Mouse (Mus musculus) heart, adult 18-20 months (tissue): ENCODE measurements around the gene Tnrc18. TPM values are rescaled to one million over a fixed set of nuclear protein-coding genes. Genes with fewer than 3 reads are reported as not detected.
"Not testable (repeated sequence)": the region's sequence is repeated elsewhere in the genome, so short reads cannot be mapped to it uniquely, and the experiment has no call there.

ENCODE experiments used
- DNase-seq, 2 experiments: peaks; one replicate each; pipeline ENCODE4 v3.0.0; 2021 to 2022; ENCODE audit warnings: mixed read lengths in 1 of 2
- long read RNA-seq, 2 experiments: library from polyadenylated mRNA; stranded (forward); transcript quantifications; one replicate each; pipeline ENCODE4 v2.0.0; 2021
- total RNA-seq, 2 experiments: library from RNA; stranded (reverse); gene quantifications; 2 replicates each; pipeline ENCODE4 v1.2.3; 2021

Tnrc18 gene
- total RNA-seq = 10 to 100 TPM; 39.2 to 48.2 TPM
- long read RNA-seq, experiment 1, partial matches to known transcripts = 0 of 1 reads
- long read RNA-seq, experiment 1, other reads (novel, unspliced or antisense) = 1 of 1 reads
- long read RNA-seq, experiment 2, partial matches to known transcripts = 0 of 2 reads
- long read RNA-seq, experiment 2, other reads (novel, unspliced or antisense) = 2 of 2 reads

GRCm38 (mm10) chr5:142817524-142818434, at the start of gene Tnrc18:
TSS of gene Tnrc18 (minus strand) at chr5:142817662.
- DNase-seq = peak; percentile 99 to 100

GRCm38 (mm10) chr5:142857763-142858229, 40.3 kb upstream of the Tnrc18 start:
- DNase-seq = peak; percentile 38 to 53

- DNase-seq = no peak
Measured at GRCm38 (mm10) chr5:142856408-142856807, 38.9 kb upstream of the Tnrc18 start.

GRCm38 (mm10) chr5:142854877-142855276, 37.4 kb upstream of the Tnrc18 start:
- peak in 1 of 2 experiments; percentile 48 for DNase-seq

GRCm38 (mm10) chr5:142853585-142853984, 36.1 kb upstream of the Tnrc18 start:
- no peak for DNase-seq

- DNase-seq = no peak
Measured at GRCm38 (mm10) chr5:142851681-142852049, 34.2 kb upstream of the Tnrc18 start.

GRCm38 (mm10) chr5:142850916-142851680, 33.6 kb upstream of the Tnrc18 start:
- no peak for DNase-seq

- DNase-seq = no peak
Measured at GRCm38 (mm10) chr5:142850476-142850875, 33.0 kb upstream of the Tnrc18 start.

- no peak for DNase-seq
Measured at GRCm38 (mm10) chr5:142848911-142849310, 31.4 kb upstream of the Tnrc18 start.

GRCm38 (mm10) chr5:142848149-142848548, 30.7 kb upstream of the Tnrc18 start:
- no peak for DNase-seq

- DNase-seq = no peak
Measured at GRCm38 (mm10) chr5:142844467-142844866, 27.0 kb upstream of the Tnrc18 start.

- DNase-seq = peak; percentile 29 to 71
Measured at GRCm38 (mm10) chr5:142842137-142842642, 24.7 kb upstream of the Tnrc18 start.

GRCm38 (mm10) chr5:142841372-142842136, 24.1 kb upstream of the Tnrc18 start:
- peak; percentile 28 to 64 for DNase-seq

GRCm38 (mm10) chr5:142837427-142837826, 20.0 kb upstream of the Tnrc18 start:
- DNase-seq = not testable (repeated sequence)

- no peak for DNase-seq
Measured at GRCm38 (mm10) chr5:142836891-142837290, 19.4 kb upstream of the Tnrc18 start.

GRCm38 (mm10) chr5:142833646-142834438, 16.4 kb upstream of the Tnrc18 start:
- no peak for DNase-seq

GRCm38 (mm10) chr5:142826131-142826530, 8.7 kb upstream of the Tnrc18 start:
- no peak for DNase-seq

- no peak for DNase-seq
Measured at GRCm38 (mm10) chr5:142825665-142826064, 8.2 kb upstream of the Tnrc18 start.

GRCm38 (mm10) chr5:142824091-142824490, 6.6 kb upstream of the Tnrc18 start:
- no peak for DNase-seq
